Mouse (Mus musculus) heart, adult 2 months (tissue): Measurements from ENCODE around the gene Fbln1. TPM values are rescaled to one million over a fixed set of nuclear protein-coding genes. Genes with fewer than 3 reads are reported as not detected.
A peak's percentile ranks its signal among the peaks of the same experiment; 100 is the strongest.

Experiments used
- DNase-seq, 2 experiments: peaks; one replicate each; pipeline ENCODE4 v3.0.0; 2021
- H3K27ac ChIP-seq: fragments of 200-600 bp; 2 replicates; pipeline ENCODE4 v1.8.1; 2022
- H3K27me3 ChIP-seq: fragments of 200-500 bp; 2 replicates; pipeline ENCODE4 v1.6.1; 2012; ENCODE audit warnings: mild to moderate bottlenecking, low read length, inconsistent platforms, mixed read lengths; ENCODE audit not compliant: control insufficient read depth, insufficient read depth
- H3K36me3 ChIP-seq: fragments of 200-500 bp; 2 replicates; pipeline ENCODE4 v1.6.1; 2012; ENCODE audit warnings: low read length, inconsistent platforms; ENCODE audit not compliant: control insufficient read depth, insufficient read depth
- H3K4me1 ChIP-seq: fragments of 200-500 bp; 2 replicates; pipeline ENCODE4 v1.6.1; 2011; ENCODE audit warnings: low read length; ENCODE audit not compliant: control insufficient read depth, insufficient read depth
- H3K4me3 ChIP-seq: fragments of 200-600 bp; 2 replicates; pipeline ENCODE4 v1.8.1; 2022
- H3K79me2 ChIP-seq: fragments of 200-500 bp; replicated peaks from 2 replicates; pipeline ENCODE4 v1.6.1; 2012; ENCODE audit warnings: mild to moderate bottlenecking, inconsistent platforms, low read length, moderate library complexity, mixed read lengths; ENCODE audit not compliant: control insufficient read depth, insufficient read depth
- H3K9ac ChIP-seq: fragments of 200-500 bp; 2 replicates; pipeline ENCODE4 v1.6.1; 2012; ENCODE audit warnings: low read depth, mild to moderate bottlenecking, control low read depth, inconsistent platforms, low read length, mixed read lengths
- CTCF ChIP-seq: fragments of 200-600 bp; IDR thresholded peaks from 2 replicates; pipeline ENCODE4 v1.8.1; 2022; ENCODE audit warnings: antibody characterized with exemption, mild to moderate bottlenecking, moderate library complexity
- EP300 ChIP-seq: fragments of 200-500 bp; IDR thresholded peaks from 2 replicates; pipeline ENCODE4 v1.6.1; 2011; ENCODE audit warnings: low read depth, low read length, control low read depth; ENCODE audit not compliant: insufficient read depth
- POLR2A ChIP-seq: fragments of 200-500 bp; IDR thresholded peaks from 2 replicates; pipeline ENCODE4 v1.6.1; 2011; ENCODE audit warnings: mild to moderate bottlenecking, low read depth, low read length, control low read depth; ENCODE audit not compliant: insufficient read depth
- WGBS: fragments of 180-500 bp; shearing (Covaris S2); methylation state at CpG from one replicate; pipeline ENCODE4 v1.1.7; 2018; 5-methylcytosine and 5-hydroxymethylcytosine counted together
- intact Hi-C: fragments of 180-260 bp; cut with DNase I; formaldehyde crosslinking; loops from one replicate; pipeline ENCODE4 v1.15.1; 2025
- polyA plus RNA-seq: library from polyadenylated mRNA; depleted of rRNA; stranded (reverse); fragments of >200 nt; gene quantifications from 2 replicates; pipeline ENCODE4 v1.2.3, GENCODE M21; 2012
- total RNA-seq, 2 experiments: library from RNA; stranded (reverse); gene quantifications; 2 replicates each; pipeline ENCODE4 v1.2.3; 2021

The Fbln1 gene
- total and polyA plus RNA-seq, 3 experiments: 88.9 to 174 (median 96.1) TPM

GRCm38 (mm10) chr15:85257775-85258429 lies 52.2 kb downstream of the Fbln1 start:
- WGBS: 68% methylated on average over 6 of the region's 6 CpGs
- no peak overlapping the region for H3K9ac ChIP-seq
- intact Hi-C loops: loop anchor here (1.0 kb wide), 1 partner anchor 107 kb away; no protein-coding TSS in a partner anchor
- H3K4me3 ChIP-seq: no peak overlapping the region
- peak; percentile 34 to 71 for DNase-seq
- TF ChIP-seq POLR2A (no peak), EP300 (no peak), CTCF (peak; percentile 78)
- no peaks in the 10 kb centered on the region for H3K36me3 ChIP-seq
- H3K27ac ChIP-seq: no peak overlapping the region
- H3K27me3 ChIP-seq: no peaks in the 10 kb centered on the region
- no peaks in the 10 kb centered on the region for H3K4me1 ChIP-seq
- no peaks in the 10 kb centered on the region for H3K79me2 ChIP-seq

DNA sequence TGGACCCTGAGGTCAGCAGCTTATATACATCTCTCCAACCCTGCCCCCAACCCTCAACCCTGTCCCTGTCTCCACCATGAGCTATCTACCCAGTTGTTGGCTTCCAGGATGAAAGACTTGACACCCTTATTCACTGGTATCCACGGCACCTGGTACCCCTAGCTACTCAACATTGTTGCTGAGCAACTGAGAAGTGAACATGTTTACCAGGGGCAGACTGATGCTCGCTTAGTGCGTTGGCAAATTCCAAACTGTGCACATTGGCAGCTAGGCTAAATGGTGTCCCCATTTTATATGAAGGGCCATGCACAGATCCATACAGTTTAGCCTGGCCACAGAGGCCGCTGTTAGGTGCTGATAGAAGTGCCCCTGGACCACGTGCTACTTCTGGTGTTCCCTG lies 57.1 kb downstream of the Fbln1 start:
- DNase-seq: no peak
- WGBS: 84% methylated on average over 5 of the region's 5 CpGs
- intact Hi-C loops: no loop called here
- Histone ChIP-seq H3K27ac (no peak overlapping the region), H3K79me2 (no peaks in the 10 kb centered on the region), H3K36me3 (no peaks in the 10 kb centered on the region), H3K27me3 (no peaks in the 10 kb centered on the region), H3K9ac (no peak overlapping the region), H3K4me3 (no peak overlapping the region), H3K4me1 (no peaks in the 10 kb centered on the region)
- TF ChIP-seq EP300: no peak

GRCm38 (mm10) chr15:85266729-85267434 lies 61.1 kb downstream of the Fbln1 start:
- H3K27ac ChIP-seq: no peak overlapping the region
- no peak overlapping the region for H3K4me3 ChIP-seq
- DNase-seq: peak; percentile 68 to 78
- TF ChIP-seq POLR2A (no peak), CTCF (peak; percentile 76)
- H3K79me2 ChIP-seq: no peaks in the 10 kb centered on the region
- no peaks in the 10 kb centered on the region for H3K4me1 ChIP-seq
- intact Hi-C loops: loop anchor here (1.0 to 5.0 kb wide), 3 partner anchors 48 to 316 kb away; no protein-coding TSS in a partner anchor
- no peaks in the 10 kb centered on the region for H3K27me3 ChIP-seq
- no peaks in the 10 kb centered on the region for H3K36me3 ChIP-seq
- H3K9ac ChIP-seq: no peak overlapping the region
- 49% methylated on average over 14 of the region's 14 CpGs for WGBS

GRCm38 (mm10) chr15:85267891-85268290 lies 62.1 kb downstream of the Fbln1 start:
- Histone ChIP-seq H3K27ac (no peak overlapping the region), H3K27me3 (no peaks in the 10 kb centered on the region), H3K9ac (no peak overlapping the region), H3K36me3 (no peaks in the 10 kb centered on the region), H3K79me2 (no peaks in the 10 kb centered on the region), H3K4me1 (no peaks in the 10 kb centered on the region), H3K4me3 (no peak overlapping the region)
- TF ChIP-seq CTCF: no peak
- TF ChIP-seq POLR2A: no peak
- no peak for TF ChIP-seq EP300
- 91% methylated on average over 19 of the region's 19 CpGs for WGBS
- intact Hi-C loops: loop anchor here (2.0 to 5.0 kb wide), 2 partner anchors 47 to 209 kb away; no protein-coding TSS in a partner anchor
- DNase-seq: no peak

DNA sequence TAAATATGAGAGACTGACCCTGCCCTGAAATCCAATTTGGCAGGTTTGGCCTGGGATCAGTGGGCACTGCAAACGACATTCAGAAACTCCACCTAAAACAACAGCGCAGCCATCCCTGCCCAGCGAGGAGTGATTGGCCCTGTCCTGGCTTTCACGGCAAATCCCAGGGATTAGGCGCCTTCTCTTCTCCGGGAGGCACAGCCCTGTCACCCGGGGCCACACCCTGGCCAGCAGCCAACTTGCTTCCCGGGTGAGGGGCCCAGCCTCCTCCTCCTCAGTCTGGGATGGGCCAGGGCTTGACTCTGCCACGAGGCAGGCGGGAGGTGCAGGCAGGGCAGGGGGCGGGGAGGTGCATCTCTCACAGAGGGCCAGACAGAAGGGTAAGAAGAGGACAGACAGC lies 67.2 kb downstream of the Fbln1 start:
- no peak overlapping the region for H3K27ac ChIP-seq
- no peaks in the 10 kb centered on the region for H3K27me3 ChIP-seq
- intact Hi-C loops: no loop called here
- DNase-seq: no peak
- TF ChIP-seq POLR2A (no peak), CTCF (no peak), EP300 (no peak)
- no peaks in the 10 kb centered on the region for H3K36me3 ChIP-seq
- no peaks in the 10 kb centered on the region for H3K4me1 ChIP-seq
- WGBS: 51% methylated on average over 11 of the region's 11 CpGs
- H3K4me3 ChIP-seq: no peak overlapping the region
- H3K79me2 ChIP-seq: no peaks in the 10 kb centered on the region
- H3K9ac ChIP-seq: no peak overlapping the region

DNA sequence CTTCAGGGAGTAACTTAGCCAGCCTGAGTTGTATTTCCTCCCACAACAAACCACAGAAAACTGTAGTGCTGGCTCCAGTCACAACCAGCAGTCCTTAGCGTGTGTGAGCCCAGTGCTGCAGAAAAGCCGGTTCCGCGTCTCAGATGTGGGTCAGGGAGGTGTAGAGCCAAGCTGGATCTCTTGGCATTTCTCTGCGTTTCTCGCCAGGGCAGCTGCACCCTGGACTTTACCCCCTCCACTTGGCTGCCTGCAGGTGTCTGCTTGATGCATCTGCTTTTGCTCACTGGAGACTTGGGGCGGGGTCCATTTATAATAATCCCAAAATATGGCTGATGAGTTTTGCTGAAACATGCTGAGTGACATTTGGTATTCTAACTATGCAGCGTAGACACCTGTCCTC lies 71.5 kb downstream of the Fbln1 start:
- Histone ChIP-seq H3K4me1 (no peaks in the 10 kb centered on the region), H3K36me3 (no peaks in the 10 kb centered on the region), H3K27ac (no peak overlapping the region), H3K27me3 (no peaks in the 10 kb centered on the region), H3K9ac (no peak overlapping the region), H3K4me3 (no peak overlapping the region), H3K79me2 (no peaks in the 10 kb centered on the region)
- intact Hi-C loops: no loop called here
- WGBS: 94% methylated on average over 8 of the region's 8 CpGs
- TF ChIP-seq CTCF (no peak), POLR2A (no peak)
- no peak for DNase-seq
